Mouse (Mus musculus) ES-E14 (cell line): ENCODE measurements around the gene Prickle2. TPM values are rescaled to one million over a fixed set of nuclear protein-coding genes. Genes with fewer than 3 reads are reported as not detected.

Experiments used
- DNase-seq: peaks from one replicate; pipeline ENCODE4 v3.0.0-alpha.2; 2013; ENCODE audit warnings: low read depth, low spot score
- H3K27ac ChIP-seq: 2 replicates; pipeline ENCODE4 v1.5.1; 2012; ENCODE audit warnings: low read depth, mild to moderate bottlenecking, low read length, moderate library complexity, mixed read lengths; ENCODE audit not compliant: poor library complexity, insufficient read depth, severe bottlenecking
- H3K36me3 ChIP-seq: 2 replicates; pipeline ENCODE4 v1.6.1; 2012; ENCODE audit warnings: mild to moderate bottlenecking, low read length, moderate library complexity, mixed read lengths; ENCODE audit not compliant: control insufficient read depth, poor library complexity, insufficient read depth, severe bottlenecking
- H3K4me1 ChIP-seq, 2 experiments: fragments of 150-350 bp in 1 of 2; sonication (generic) in 1 of 2; 2 replicates each; pipeline ENCODE4 v1.6.1; 2012; ENCODE audit warnings: low read length in 2 of 2, mild to moderate bottlenecking in 1 of 2, mixed read lengths in 1 of 2; ENCODE audit not compliant: control insufficient read depth in 2 of 2, insufficient read depth in 2 of 2, poor library complexity in 1 of 2
- H3K4me3 ChIP-seq, 2 experiments: fragments of 150-350 bp in 1 of 2; sonication (generic) in 1 of 2; 2 replicates each; pipeline ENCODE4 v1.5.1; 2012; ENCODE audit warnings: low read length in 2 of 2, low read depth in 1 of 2, mild to moderate bottlenecking in 1 of 2, mixed read lengths in 1 of 2; ENCODE audit not compliant: insufficient read depth in 1 of 2, poor library complexity in 1 of 2, severe bottlenecking in 1 of 2
- H3K9ac ChIP-seq: 2 replicates; pipeline ENCODE4 v1.6.1; 2012; ENCODE audit warnings: low read depth, mild to moderate bottlenecking, low read length, mixed read lengths; ENCODE audit not compliant: poor library complexity, insufficient read depth, severe bottlenecking
- H3K9me3 ChIP-seq: fragments of 150-350 bp; sonication (generic); 2 replicates; pipeline ENCODE4 v1.6.1; 2012; ENCODE audit warnings: low read depth, mild to moderate bottlenecking, low read length; ENCODE audit not compliant: control insufficient read depth, insufficient read depth
- CHD2 ChIP-seq: IDR thresholded peaks from 2 replicates; pipeline ENCODE4 v1.6.1; 2014; ENCODE audit warnings: mild to moderate bottlenecking, low read depth, low read length, inconsistent platforms
- HCFC1 ChIP-seq: IDR thresholded peaks from 2 replicates; pipeline ENCODE4 v1.6.1; 2012; ENCODE audit warnings: low read length, inconsistent platforms, borderline replicate concordance; ENCODE audit not compliant: insufficient read depth
- MAFK ChIP-seq: IDR thresholded peaks from 2 replicates; pipeline ENCODE4 v1.6.1; 2014; ENCODE audit warnings: mild to moderate bottlenecking, low read depth, low read length, inconsistent platforms; ENCODE audit not compliant: insufficient read depth
- ZC3H11A ChIP-seq: IDR thresholded peaks from 2 replicates; pipeline ENCODE4 v1.6.1; 2012; ENCODE audit warnings: low read depth, mild to moderate bottlenecking, inconsistent platforms, low read length, borderline replicate concordance
- ZNF384 ChIP-seq: IDR thresholded peaks from 2 replicates; pipeline ENCODE4 v1.6.1; 2012; ENCODE audit warnings: low read depth, low read length, inconsistent platforms
- in situ Hi-C, 2 experiments: fragments of 600-800 bp; cut with MboI; formaldehyde crosslinking; loops; one replicate each; pipeline ENCODE4 v1.15.1; 2025; ENCODE audit warnings: low sequenced_read_pairs in 2 of 2, inconsistent platforms in 1 of 2; ENCODE audit not compliant: unreplicated experiment in 2 of 2
- total RNA-seq: library from RNA; depleted of rRNA; stranded (reverse); fragments of 300-350 nt; gene quantifications from 2 replicates; pipeline ENCODE4 v1.2.3, GENCODE M21; 2012

Gene Prickle2
- total RNA-seq, 1 experiment = 1.2 TPM

- Histone ChIP-seq H3K9me3 (no peaks in the 10 kb centered on the region), H3K36me3 (no peaks in the 10 kb centered on the region), H3K4me1 (no peaks in the 10 kb centered on the region), H3K4me3 (no peak overlapping the region), H3K9ac (no peak overlapping the region), H3K27ac (no peak overlapping the region)
- no peak for DNase-seq
- TF ChIP-seq CHD2 = no peak
- in situ Hi-C loops = no loop called here
These were observed 71.0 kb downstream of the Prickle2 start for GRCm38 (mm10) chr6:92634876-92635468.

DNA sequence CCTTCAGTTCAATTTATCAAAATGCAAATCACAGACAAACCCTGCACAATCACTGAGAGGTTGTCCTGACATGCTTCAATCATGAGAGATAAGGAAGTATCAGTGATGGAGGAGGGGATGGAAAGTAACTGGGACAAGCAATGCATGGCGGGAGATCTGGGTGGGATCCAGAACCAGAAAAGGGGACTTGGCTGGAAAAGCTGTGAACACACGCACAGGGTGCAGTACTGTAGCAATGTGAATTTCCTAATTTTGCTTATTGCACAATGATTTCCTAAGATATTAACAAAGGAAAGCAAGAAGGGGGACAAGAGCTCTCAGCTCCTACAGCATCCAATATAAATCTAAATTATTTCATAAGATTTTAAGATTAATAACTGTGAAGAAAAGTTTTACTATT is 75.0 kb downstream of the Prickle2 start:
- no peak overlapping the region for H3K27ac ChIP-seq
- no peak for TF ChIP-seq HCFC1
- no peak for TF ChIP-seq ZC3H11A
- H3K9ac ChIP-seq = no peak overlapping the region
- no peaks in the 10 kb centered on the region for H3K4me1 ChIP-seq
- no peak overlapping the region for H3K4me3 ChIP-seq
- H3K36me3 ChIP-seq = no peaks in the 10 kb centered on the region
- no peaks in the 10 kb centered on the region for H3K9me3 ChIP-seq
- no peak for DNase-seq
- in situ Hi-C loops = no loop called here

GRCm38 (mm10) chr6:92627711-92628110 is 78.2 kb downstream of the Prickle2 start:
- Histone ChIP-seq H3K4me1 (no peaks in the 10 kb centered on the region), H3K36me3 (no peaks in the 10 kb centered on the region), H3K27ac (no peak overlapping the region), H3K9ac (no peak overlapping the region), H3K9me3 (no peaks in the 10 kb centered on the region), H3K4me3 (no peak overlapping the region)
- no peak for TF ChIP-seq ZC3H11A
- no peak for TF ChIP-seq CHD2
- TF ChIP-seq MAFK = no peak
- no peak for TF ChIP-seq HCFC1
- TF ChIP-seq ZNF384 = no peak
- no peak for DNase-seq
- in situ Hi-C loops = no loop called here

DNA sequence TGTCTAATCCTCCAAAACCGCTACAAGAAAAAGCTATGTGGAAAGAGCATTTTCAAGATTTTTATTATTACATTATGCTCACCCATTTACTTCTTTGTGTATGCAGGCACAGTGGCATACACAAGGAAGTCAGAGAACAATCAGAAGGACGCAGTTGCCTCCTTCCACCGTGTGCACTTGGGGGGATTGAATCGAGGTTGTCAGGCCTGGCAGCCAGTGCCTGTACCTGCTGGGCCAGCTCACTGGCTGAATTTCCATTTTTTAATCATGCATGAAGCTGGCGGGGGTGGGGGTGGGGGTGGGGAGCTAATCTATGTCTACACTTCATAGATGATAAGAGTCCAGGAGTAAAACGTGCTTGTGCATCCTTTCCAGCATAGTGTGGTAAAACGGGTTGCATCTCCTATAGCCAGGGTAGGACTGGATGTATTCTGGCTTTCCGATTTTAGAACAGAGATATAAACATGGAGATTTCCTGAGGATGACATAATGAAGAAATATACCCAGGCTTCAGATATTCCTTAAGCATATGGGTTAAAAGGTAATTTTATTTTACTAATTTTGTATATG is 78.8 kb downstream of the Prickle2 start:
- Histone ChIP-seq H3K4me3 (no peak overlapping the region), H3K9me3 (no peaks in the 10 kb centered on the region), H3K9ac (no peak overlapping the region), H3K36me3 (no peaks in the 10 kb centered on the region), H3K27ac (no peak overlapping the region), H3K4me1 (no peaks in the 10 kb centered on the region)
- DNase-seq = no peak
- in situ Hi-C loops = no loop called here
- no peak for TF ChIP-seq ZC3H11A
- TF ChIP-seq HCFC1 = no peak
- TF ChIP-seq CHD2 = no peak
- no peak for TF ChIP-seq ZNF384
- no peak for TF ChIP-seq MAFK

- DNase-seq = no peak
These were observed 80.0 kb downstream of the Prickle2 start for GRCm38 (mm10) chr6:92625923-92626322.

More at GRCm38 (mm10) chr6:92625923-92626322, 80.0 kb downstream of the Prickle2 start:
- in situ Hi-C loops = no loop called here
- Histone ChIP-seq H3K4me3 (no peak overlapping the region), H3K36me3 (no peaks in the 10 kb centered on the region), H3K9me3 (no peaks in the 10 kb centered on the region), H3K4me1 (no peaks in the 10 kb centered on the region), H3K27ac (no peak overlapping the region), H3K9ac (no peak overlapping the region)
- TF ChIP-seq MAFK = no peak
- TF ChIP-seq ZNF384 = no peak
- no peak for TF ChIP-seq ZC3H11A
- no peak for TF ChIP-seq HCFC1
- TF ChIP-seq CHD2 = no peak
